Mouse (Mus musculus) CH12.LX (cell line): ENCODE results near the gene Tpcn1.

Experiments used
- BHLHE40 ChIP-seq: IDR thresholded peaks from 2 replicates; pipeline ENCODE4 v1.6.1; 2011; ENCODE audit warnings: mild to moderate bottlenecking, low read depth, low read length, improper control_type of control experiment
- CTCF ChIP-seq, 2 experiments: IDR thresholded peaks in 1 of 2; conservative IDR thresholded peaks in 1 of 2; 2 replicates each; pipeline ENCODE4 v1.5.1; 2011 to 2012; ENCODE audit warnings: low read depth in 2 of 2, low read length in 2 of 2, improper control_type of control experiment in 1 of 2, inconsistent platforms in 1 of 2, mild to moderate bottlenecking in 1 of 2, moderate library complexity in 1 of 2
- E2F4 ChIP-seq: IDR thresholded peaks from 2 replicates; pipeline ENCODE4 v1.6.1; 2011; ENCODE audit warnings: low read depth, low read length, improper control_type of control experiment; ENCODE audit not compliant: insufficient replicate concordance
- ELF1 ChIP-seq: IDR thresholded peaks from 2 replicates; pipeline ENCODE4 v1.6.1; 2014; ENCODE audit warnings: low read depth, mild to moderate bottlenecking, inconsistent platforms, low read length, improper control_type of control experiment
- EP300 ChIP-seq: IDR thresholded peaks from 2 replicates; pipeline ENCODE4 v1.6.1; 2011; ENCODE audit warnings: low read length, improper control_type of control experiment
- HCFC1 ChIP-seq: IDR thresholded peaks from 2 replicates; pipeline ENCODE4 v1.6.1; 2012; ENCODE audit warnings: low read depth, mild to moderate bottlenecking, inconsistent platforms, low read length, improper control_type of control experiment
- JUND ChIP-seq: conservative IDR thresholded peaks from 2 replicates; pipeline ENCODE4 v1.6.1; 2011; ENCODE audit warnings: low read depth, low read length, improper control_type of control experiment
- KAT2A ChIP-seq: IDR thresholded peaks from 2 replicates; pipeline ENCODE4 v1.6.1; 2012; ENCODE audit warnings: low read length, improper control_type of control experiment, inconsistent platforms; ENCODE audit not compliant: insufficient replicate concordance
- MAX ChIP-seq: IDR thresholded peaks from 2 replicates; pipeline ENCODE4 v1.6.1; 2011; ENCODE audit warnings: low read length, improper control_type of control experiment
- NRF1 ChIP-seq: IDR thresholded peaks from 2 replicates; pipeline ENCODE4 v1.6.1; 2014; ENCODE audit warnings: low read depth, mild to moderate bottlenecking, inconsistent platforms, low read length, improper control_type of control experiment, moderate library complexity
- POLR2A ChIP-seq: IDR thresholded peaks from 2 replicates; pipeline ENCODE4 v1.6.1; 2011; ENCODE audit warnings: low read depth, mild to moderate bottlenecking, improper control_type of control experiment, low read length
- SMC3 ChIP-seq: IDR thresholded peaks from 2 replicates; pipeline ENCODE4 v1.6.1; 2011; ENCODE audit warnings: low read depth, low read length, improper control_type of control experiment
- USF1 ChIP-seq: IDR thresholded peaks from 2 replicates; pipeline ENCODE4 v1.6.1; 2014; ENCODE audit warnings: low read depth, mild to moderate bottlenecking, inconsistent platforms, low read length, improper control_type of control experiment
- ZNF384 ChIP-seq: IDR thresholded peaks from 2 replicates; pipeline ENCODE4 v1.6.1; 2012; ENCODE audit warnings: low read depth, low read length, improper control_type of control experiment, inconsistent platforms

DNA sequence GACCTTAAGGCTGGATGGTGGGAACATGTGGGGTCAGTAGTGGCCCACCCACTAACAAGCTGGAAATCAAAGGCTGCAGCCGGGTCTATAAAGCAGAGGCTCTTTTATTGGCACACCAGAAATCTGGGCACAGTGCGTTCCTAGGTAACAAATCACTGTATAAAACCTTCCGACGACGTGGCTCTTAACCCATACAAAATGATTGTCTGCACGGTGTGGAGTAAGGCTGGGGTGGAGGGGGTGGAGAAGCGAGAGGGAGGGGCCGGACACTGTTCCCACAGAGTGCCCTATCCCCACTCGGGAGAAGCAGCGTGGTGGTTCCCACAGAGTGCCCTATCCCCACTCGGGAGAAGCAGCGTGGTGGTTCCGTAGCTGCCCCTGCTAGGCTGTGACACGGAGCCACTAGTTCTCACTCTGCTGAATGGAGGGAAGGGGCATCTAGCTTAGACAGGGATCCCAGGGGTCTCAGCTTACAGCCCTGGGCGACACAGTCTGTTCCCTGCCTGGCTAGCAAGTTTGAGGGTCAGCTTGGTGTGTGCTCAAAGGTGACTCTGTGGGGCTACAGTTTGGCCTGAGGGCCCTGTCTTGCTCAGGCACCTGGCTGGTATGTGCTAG lies 54.3 kb downstream of the Tpcn1 start:
- TF ChIP-seq JUND: no peak
- TF ChIP-seq BHLHE40: no peak
- TF ChIP-seq CTCF (conservative IDR thresholded peaks at IDR 0.05 in 1 of 2, IDR thresholded peaks at IDR 0.05 in 1 of 2; ENCODE audit: low read depth in 2 of 2, low read length in 2 of 2): no peak
- no peak for TF ChIP-seq SMC3
- TF ChIP-seq MAX: no peak
- TF ChIP-seq POLR2A: no peak
- TF ChIP-seq NRF1: no peak
- no peak for TF ChIP-seq ZNF384
- no peak for TF ChIP-seq EP300
- no peak for TF ChIP-seq KAT2A
- TF ChIP-seq E2F4: no peak
- TF ChIP-seq HCFC1: no peak
- no peak for TF ChIP-seq ELF1
- TF ChIP-seq USF1: no peak
